Mouse (Mus musculus): Measurements from ENCODE around the gene 3110082I17Rik. TPM values are rescaled to one million over a fixed set of nuclear protein-coding genes. Genes with fewer than 3 reads are reported as not detected.

Gene 3110082I17Rik
- polyA plus RNA-seq, 1 experiment from 2014 or later: 21.9 TPM

GRCm38 (mm10) chr5:139349713-139350112 is 110.6 kb downstream of the 3110082I17Rik start:
- no peak overlapping the region for H3K4me3 ChIP-seq (ENCODE audit: low read depth, low read length)
- 69% methylated on average over 6 of the region's 6 CpGs for WGBS (ENCODE audit: insufficient replicate concordance)
- H3K4me1 ChIP-seq (ENCODE audit: control insufficient read depth, insufficient read depth, low read length): no peaks in the 10 kb centered on the region; the same call in 1 of the 2 replicates
- H3K36me3 ChIP-seq (ENCODE audit: control insufficient read depth, insufficient read depth, low read length): no peaks in the 10 kb centered on the region
- H3K4me2 ChIP-seq: no peak overlapping the region
- H3K9me3 ChIP-seq (replicated peaks; ENCODE audit: control insufficient read depth, low read length): no peaks in the 10 kb centered on the region
- H3K27ac ChIP-seq (ENCODE audit: low read depth, low read length): no peak overlapping the region
- peaks cover 22% of the 10 kb centered on the region for H3K27me3 ChIP-seq (ENCODE audit: control insufficient read depth, insufficient read depth, low read length)
- no peak overlapping the region for H3K9ac ChIP-seq (ENCODE audit: low read depth, low read length)
- peak; percentile 37; the same call in 1 of the 2 replicates for ATAC-seq (replicated peaks; ENCODE audit: insufficient number of reproducible peaks, low FRiP score, low TSS enrichment)

GRCm38 (mm10) chr5:139347225-139347624 is 113.1 kb downstream of the 3110082I17Rik start:
- Histone ChIP-seq H3K4me3 (ENCODE audit: low read depth, low read length) (no peak overlapping the region), H3K9me3 (replicated peaks; ENCODE audit: control insufficient read depth, low read length) (no peaks in the 10 kb centered on the region), H3K27ac (ENCODE audit: low read depth, low read length) (no peak overlapping the region), H3K4me1 (ENCODE audit: control insufficient read depth, insufficient read depth, low read length) (peaks cover 8% of the 10 kb centered on the region), H3K36me3 (ENCODE audit: control insufficient read depth, insufficient read depth, low read length) (peaks cover under 1% of the 10 kb centered on the region; the same call in 1 of the 2 replicates), H3K4me2 (no peak overlapping the region), H3K27me3 (ENCODE audit: control insufficient read depth, insufficient read depth, low read length) (peaks cover 13% of the 10 kb centered on the region), H3K9ac (ENCODE audit: low read depth, low read length) (no peak overlapping the region)
- 39% methylated on average over 1 of the region's 1 CpGs for WGBS (ENCODE audit: insufficient replicate concordance)
- ATAC-seq (replicated peaks; ENCODE audit: insufficient number of reproducible peaks, low FRiP score, low TSS enrichment): no peak

GRCm38 (mm10) chr5:139345364-139345714 is 115.0 kb downstream of the 3110082I17Rik start:
- H3K36me3 ChIP-seq (ENCODE audit: control insufficient read depth, insufficient read depth, low read length): peaks cover 9% of the 10 kb centered on the region
- peak overlapping the region; percentile 82 for H3K4me2 ChIP-seq
- WGBS (ENCODE audit: insufficient replicate concordance): 12% methylated on average over 5 of the region's 5 CpGs
- no peak overlapping the region for H3K27ac ChIP-seq (ENCODE audit: low read depth, low read length)
- no peak; the same call in 1 of the 2 replicates for ATAC-seq (replicated peaks; ENCODE audit: insufficient number of reproducible peaks, low FRiP score, low TSS enrichment)
- H3K9me3 ChIP-seq (replicated peaks; ENCODE audit: control insufficient read depth, low read length): no peaks in the 10 kb centered on the region
- peaks cover 4% of the 10 kb centered on the region; the same call in 1 of the 2 replicates for H3K27me3 ChIP-seq (ENCODE audit: control insufficient read depth, insufficient read depth, low read length)
- peaks cover 8% of the 10 kb centered on the region for H3K4me1 ChIP-seq (ENCODE audit: control insufficient read depth, insufficient read depth, low read length)
- peak overlapping the region; percentile 91 for H3K4me3 ChIP-seq (ENCODE audit: low read depth, low read length)
- peak overlapping the region; percentile 46; the same call in 1 of the 2 replicates for H3K9ac ChIP-seq (ENCODE audit: low read depth, low read length)

- H3K4me1 ChIP-seq (ENCODE audit: control insufficient read depth, insufficient read depth, low read length): peaks cover 10% of the 10 kb centered on the region
- peak overlapping the region; percentile 82 for H3K4me2 ChIP-seq
- H3K9ac ChIP-seq (ENCODE audit: low read depth, low read length): peak overlapping the region; percentile 91
- H3K4me3 ChIP-seq (ENCODE audit: low read depth, low read length): peak overlapping the region; percentile 91
- WGBS (ENCODE audit: insufficient replicate concordance): under 1% methylated on average over 33 of the region's 33 CpGs
- peaks cover 4% of the 10 kb centered on the region; the same call in 1 of the 2 replicates for H3K27me3 ChIP-seq (ENCODE audit: control insufficient read depth, insufficient read depth, low read length)
- no peaks in the 10 kb centered on the region for H3K9me3 ChIP-seq (replicated peaks; ENCODE audit: control insufficient read depth, low read length)
- peaks cover 12% of the 10 kb centered on the region for H3K36me3 ChIP-seq (ENCODE audit: control insufficient read depth, insufficient read depth, low read length)
- H3K27ac ChIP-seq (ENCODE audit: low read depth, low read length): peak overlapping the region; percentile 70
- peak; percentile 87 for ATAC-seq (replicated peaks; ENCODE audit: insufficient number of reproducible peaks, low FRiP score, low TSS enrichment)
These were observed 115.5 kb downstream of the 3110082I17Rik start for GRCm38 (mm10) chr5:139344687-139345363.

GRCm38 (mm10) chr5:139344021-139344686 is 116.2 kb downstream of the 3110082I17Rik start:
- no peaks in the 10 kb centered on the region for H3K9me3 ChIP-seq (replicated peaks; ENCODE audit: control insufficient read depth, low read length)
- H3K36me3 ChIP-seq (ENCODE audit: control insufficient read depth, insufficient read depth, low read length): peaks cover 17% of the 10 kb centered on the region
- ATAC-seq (replicated peaks; ENCODE audit: insufficient number of reproducible peaks, low FRiP score, low TSS enrichment): peak; percentile 74
- H3K9ac ChIP-seq (ENCODE audit: low read depth, low read length): peak overlapping the region; percentile 91
- H3K27ac ChIP-seq (ENCODE audit: low read depth, low read length): peak overlapping the region; percentile 29; the same call in 1 of the 2 replicates
- H3K27me3 ChIP-seq (ENCODE audit: control insufficient read depth, insufficient read depth, low read length): peaks cover 4% of the 10 kb centered on the region; the same call in 1 of the 2 replicates
- H3K4me2 ChIP-seq: peak overlapping the region; percentile 82
- peak overlapping the region; percentile 91 for H3K4me3 ChIP-seq (ENCODE audit: low read depth, low read length)
- WGBS (ENCODE audit: insufficient replicate concordance): 7% methylated on average over 12 of the region's 12 CpGs
- peaks cover 16% of the 10 kb centered on the region for H3K4me1 ChIP-seq (ENCODE audit: control insufficient read depth, insufficient read depth, low read length)

GRCm38 (mm10) chr5:139338891-139339290 is 121.4 kb downstream of the 3110082I17Rik start:
- Histone ChIP-seq H3K4me1 (ENCODE audit: control insufficient read depth, insufficient read depth, low read length) (peaks cover 26% of the 10 kb centered on the region), H3K4me3 (ENCODE audit: low read depth, low read length) (no peak overlapping the region), H3K4me2 (no peak overlapping the region), H3K27ac (ENCODE audit: low read depth, low read length) (no peak overlapping the region), H3K9me3 (replicated peaks; ENCODE audit: control insufficient read depth, low read length) (no peaks in the 10 kb centered on the region), H3K36me3 (ENCODE audit: control insufficient read depth, insufficient read depth, low read length) (peaks cover 20% of the 10 kb centered on the region), H3K9ac (ENCODE audit: low read depth, low read length) (no peak overlapping the region), H3K27me3 (ENCODE audit: control insufficient read depth, insufficient read depth, low read length) (no peaks in the 10 kb centered on the region)
- no peak for ATAC-seq (replicated peaks; ENCODE audit: insufficient number of reproducible peaks, low FRiP score, low TSS enrichment)
- WGBS (ENCODE audit: insufficient replicate concordance): 77% methylated on average over 11 of the region's 11 CpGs

- WGBS (ENCODE audit: insufficient replicate concordance): 63% methylated on average over 3 of the region's 3 CpGs
- H3K9ac ChIP-seq (ENCODE audit: low read depth, low read length): peak overlapping the region; percentile 52; the same call in 1 of the 2 replicates
- H3K4me3 ChIP-seq (ENCODE audit: low read depth, low read length): no peak overlapping the region
- ATAC-seq (replicated peaks; ENCODE audit: insufficient number of reproducible peaks, low FRiP score, low TSS enrichment): no peak
- peaks cover 20% of the 10 kb centered on the region for H3K36me3 ChIP-seq (ENCODE audit: control insufficient read depth, insufficient read depth, low read length)
- peak overlapping the region; percentile 70 for H3K27ac ChIP-seq (ENCODE audit: low read depth, low read length)
- H3K9me3 ChIP-seq (replicated peaks; ENCODE audit: control insufficient read depth, low read length): no peaks in the 10 kb centered on the region
- peaks cover 23% of the 10 kb centered on the region for H3K4me1 ChIP-seq (ENCODE audit: control insufficient read depth, insufficient read depth, low read length)
- H3K4me2 ChIP-seq: peak overlapping the region; percentile 31; the same call in 1 of the 2 replicates
- no peaks in the 10 kb centered on the region for H3K27me3 ChIP-seq (ENCODE audit: control insufficient read depth, insufficient read depth, low read length)
These were observed 121.9 kb downstream of the 3110082I17Rik start for GRCm38 (mm10) chr5:139338403-139338802.

GRCm38 (mm10) chr5:139337826-139338370 is 122.4 kb downstream of the 3110082I17Rik start:
- Histone ChIP-seq H3K4me1 (ENCODE audit: control insufficient read depth, insufficient read depth, low read length) (peaks cover 23% of the 10 kb centered on the region), H3K9ac (ENCODE audit: low read depth, low read length) (peak overlapping the region; percentile 52; the same call in 1 of the 2 replicates), H3K9me3 (replicated peaks; ENCODE audit: control insufficient read depth, low read length) (no peaks in the 10 kb centered on the region), H3K4me3 (ENCODE audit: low read depth, low read length) (no peak overlapping the region), H3K27me3 (ENCODE audit: control insufficient read depth, insufficient read depth, low read length) (no peaks in the 10 kb centered on the region), H3K4me2 (peak overlapping the region; percentile 31; the same call in 1 of the 2 replicates), H3K36me3 (ENCODE audit: control insufficient read depth, insufficient read depth, low read length) (peaks cover 20% of the 10 kb centered on the region), H3K27ac (ENCODE audit: low read depth, low read length) (peak overlapping the region; percentile 70)
- ATAC-seq (replicated peaks; ENCODE audit: insufficient number of reproducible peaks, low FRiP score, low TSS enrichment): peak; percentile 57; the same call in 1 of the 2 replicates
- WGBS (ENCODE audit: insufficient replicate concordance): 35% methylated on average over 13 of the region's 13 CpGs
